Mouse (Mus musculus) thymus, postnatal 25 days (tissue): Measurements from ENCODE around the gene Hbp1.

ENCODE experiments used
- DNase-seq: peaks from one replicate; pipeline ENCODE4 v3.0.0; 2022

The Hbp1 gene

DNA sequence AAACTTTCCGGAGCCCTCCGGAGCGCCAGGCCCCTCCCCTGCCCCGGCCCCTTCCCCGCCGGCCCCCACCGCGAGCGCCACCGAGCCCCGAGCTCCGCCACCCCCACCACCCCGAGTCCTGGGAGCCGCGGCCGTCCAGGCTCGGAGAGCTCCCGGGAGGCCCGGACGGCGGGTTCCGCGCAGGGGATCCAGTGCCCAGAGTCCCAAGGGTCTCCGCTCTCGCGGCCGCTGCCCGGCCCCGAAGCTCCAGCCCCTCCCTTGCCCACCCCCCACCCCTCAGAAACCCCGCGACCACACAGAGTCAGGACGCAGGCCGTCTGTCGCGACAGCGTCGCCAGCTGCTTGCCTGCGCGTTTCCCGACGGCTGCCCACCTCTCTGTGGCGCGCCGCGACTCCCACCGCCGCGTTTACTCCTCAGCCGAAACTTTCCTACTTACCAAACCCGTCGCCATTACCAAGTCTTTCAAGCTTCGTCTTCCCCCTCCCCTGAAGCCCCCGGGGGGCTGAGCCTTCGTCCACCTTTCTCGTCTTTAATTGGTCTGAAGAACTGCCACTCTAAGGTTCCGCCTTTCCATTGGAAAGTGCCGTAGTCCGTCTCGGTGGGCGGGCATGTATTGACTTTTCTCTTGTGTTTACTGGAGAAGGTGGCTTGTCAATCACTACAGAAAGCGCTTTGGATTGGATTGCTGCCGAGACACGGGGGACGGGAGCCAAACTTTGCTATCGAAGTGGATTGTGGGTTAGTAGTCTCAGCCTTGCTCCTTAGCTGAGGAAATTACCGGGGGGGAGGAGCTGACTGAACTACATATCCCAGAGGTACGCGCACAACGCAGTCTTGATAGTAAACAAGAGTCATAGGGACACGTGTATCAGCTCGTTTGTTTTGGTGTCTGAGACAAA is at the start of gene Hbp1:
Hbp1 (minus strand) TSS at position 777 of the 900 bp plus-strand sequence.
- peak; percentile 97 for DNase-seq

- DNase-seq = no peak
These were observed 48.4 kb upstream of the Hbp1 start for GRCm38 (mm10) chr12:31998706-31999105.

GRCm38 (mm10) chr12:31997328-31997878 is 47.1 kb upstream of the Hbp1 start:
- DNase-seq = no peak

DNA sequence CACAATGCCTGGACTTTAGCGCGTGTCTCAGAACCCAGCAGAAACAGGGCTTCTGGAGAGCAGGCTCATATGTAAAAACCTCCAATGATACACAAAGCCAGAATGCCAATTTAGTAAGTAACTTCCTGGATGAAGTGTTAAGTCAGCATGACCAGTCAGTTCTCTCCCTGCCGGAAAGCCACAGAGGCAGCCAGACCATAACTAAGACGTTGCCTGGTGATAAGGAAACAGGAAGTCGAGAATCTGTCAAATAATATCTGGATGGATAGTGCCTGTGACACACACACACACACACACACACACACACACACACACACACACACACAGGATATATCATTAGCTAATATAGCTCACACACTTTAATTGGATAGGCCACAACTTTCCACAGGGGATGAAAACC is 46.5 kb upstream of the Hbp1 start:
- DNase-seq = no peak

- DNase-seq = no peak
These were observed 40.2 kb upstream of the Hbp1 start for GRCm38 (mm10) chr12:31990575-31990974.

- no peak for DNase-seq
These were observed 39.4 kb upstream of the Hbp1 start for GRCm38 (mm10) chr12:31989726-31990125.

DNA sequence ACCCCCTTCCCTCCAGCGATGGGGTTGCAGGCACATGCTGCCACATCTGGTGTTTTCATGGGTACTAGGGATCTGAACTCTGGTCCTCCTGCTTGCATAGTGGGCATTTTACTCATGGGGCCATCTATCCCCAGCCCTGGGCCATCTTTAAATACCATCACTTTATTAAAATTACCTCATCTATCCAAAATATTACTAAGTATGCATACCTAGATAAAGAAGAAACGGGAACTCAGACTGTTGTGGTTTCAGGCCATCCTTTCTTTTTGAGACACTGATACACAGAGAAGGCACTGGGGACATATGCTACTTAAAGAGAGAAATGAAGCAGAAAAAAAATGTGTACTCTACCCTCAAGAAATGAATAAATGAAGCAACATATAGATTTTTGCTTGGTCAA is 36.1 kb upstream of the Hbp1 start:
- no peak for DNase-seq

- DNase-seq = no peak
These were observed 35.4 kb upstream of the Hbp1 start for GRCm38 (mm10) chr12:31985738-31986137.

DNA sequence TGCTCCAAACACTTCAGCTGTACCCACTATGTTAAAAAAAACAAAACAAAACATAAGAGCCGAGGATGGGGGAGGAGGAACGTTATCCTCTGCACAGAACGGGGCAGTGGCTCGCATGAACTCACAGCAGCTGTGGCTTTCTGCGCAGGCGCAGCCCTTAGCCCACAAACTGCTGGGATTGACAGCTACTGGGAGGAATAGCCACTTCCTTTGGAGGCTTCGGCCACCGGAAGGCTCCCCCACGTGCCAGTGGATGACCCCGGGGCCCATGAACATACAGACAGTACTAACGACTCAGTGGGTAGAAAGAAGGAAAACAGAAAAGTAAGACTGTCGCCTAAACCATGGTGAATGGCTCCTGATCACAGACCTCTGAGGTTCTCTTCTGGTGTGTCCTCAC is 34.3 kb upstream of the Hbp1 start:
- no peak for DNase-seq

- no peak for DNase-seq
These were observed 33.9 kb upstream of the Hbp1 start for GRCm38 (mm10) chr12:31984206-31984605.

- DNase-seq = no peak
These were observed 33.4 kb upstream of the Hbp1 start for GRCm38 (mm10) chr12:31983769-31984168.

GRCm38 (mm10) chr12:31983238-31983637 is 32.9 kb upstream of the Hbp1 start:
- DNase-seq = no peak

DNA sequence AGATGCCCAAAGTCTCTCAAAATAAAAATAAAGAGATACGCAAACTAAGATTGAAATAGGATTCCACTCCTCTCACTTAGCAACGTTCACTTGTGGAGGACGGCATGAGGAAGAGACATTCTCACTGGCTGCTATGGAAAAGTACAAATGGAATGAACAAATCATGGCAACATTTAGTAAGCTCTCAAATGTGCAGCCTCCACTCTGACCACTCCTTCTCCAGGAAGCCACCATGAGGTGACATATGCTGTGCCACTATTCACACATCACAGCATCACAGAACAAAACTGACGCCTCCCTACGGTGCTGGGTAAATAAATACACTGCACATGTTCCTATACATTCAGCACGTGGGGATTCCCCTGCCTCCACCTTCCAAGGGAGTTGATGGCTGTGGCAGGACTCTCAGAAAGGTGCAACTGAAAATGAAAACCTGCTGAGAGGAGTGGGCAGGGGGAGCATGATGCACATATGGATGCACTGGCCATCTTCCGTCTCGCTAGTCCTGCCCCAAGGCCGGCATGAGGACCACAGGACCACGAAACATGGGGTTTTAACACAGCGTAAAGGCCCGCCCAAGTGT is 27.4 kb upstream of the Hbp1 start:
- no peak for DNase-seq

- peak; percentile 67 for DNase-seq
These were observed 26.2 kb upstream of the Hbp1 start for GRCm38 (mm10) chr12:31976544-31976943.

DNA sequence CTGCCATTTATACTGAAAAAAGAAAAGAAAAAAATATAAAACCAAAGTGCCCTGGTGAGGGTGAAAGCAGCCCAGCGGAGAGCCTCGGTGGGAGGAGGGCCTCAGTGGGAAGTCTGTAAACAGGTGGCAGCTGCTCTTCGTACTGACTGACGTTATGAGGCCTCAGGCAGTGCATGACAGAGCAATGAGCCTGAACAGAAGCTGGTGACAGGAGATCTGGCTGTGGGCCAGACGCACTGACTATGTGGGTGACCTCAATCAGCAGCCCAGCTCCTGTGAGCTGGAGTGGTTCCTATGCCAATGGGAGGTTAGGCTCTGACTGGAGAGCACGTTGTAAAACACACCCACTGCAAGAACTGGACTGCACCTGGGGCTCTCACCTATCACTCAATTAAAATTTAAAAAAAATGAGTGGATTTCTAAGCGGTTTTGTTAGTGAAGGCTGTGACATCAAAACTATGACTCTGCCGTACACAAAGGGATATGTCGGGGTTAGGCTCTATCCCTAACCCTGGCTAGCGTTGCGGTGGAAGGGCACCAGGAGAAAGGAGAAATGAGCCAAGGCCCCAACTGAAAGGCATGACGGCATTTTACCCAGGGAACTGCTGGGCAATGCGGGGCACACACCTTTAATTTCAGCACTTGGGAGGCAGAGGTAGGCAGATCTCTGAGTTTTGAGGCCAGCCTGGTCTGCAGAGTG is 23.3 kb upstream of the Hbp1 start:
- peak; percentile 70 for DNase-seq

DNA sequence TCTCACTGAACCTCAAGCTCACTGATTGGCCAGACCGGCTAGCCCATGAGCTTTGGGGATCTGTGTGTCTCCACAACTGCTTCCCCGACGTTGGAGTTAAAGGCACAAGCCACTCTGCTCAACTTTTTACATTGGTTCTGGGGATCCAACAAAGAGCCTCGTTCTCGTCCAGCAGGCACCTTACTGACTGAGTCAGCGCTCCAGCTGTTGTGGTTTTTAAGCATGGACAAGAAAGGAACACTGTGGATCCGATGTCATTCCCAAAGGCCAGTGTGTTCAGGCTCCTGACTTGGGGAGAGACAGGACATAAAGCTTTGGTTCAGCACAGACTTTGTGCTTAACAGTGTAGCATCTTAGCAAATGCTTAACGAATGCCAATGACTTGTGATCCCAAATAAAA is 21.2 kb upstream of the Hbp1 start:
- DNase-seq = no peak

DNA sequence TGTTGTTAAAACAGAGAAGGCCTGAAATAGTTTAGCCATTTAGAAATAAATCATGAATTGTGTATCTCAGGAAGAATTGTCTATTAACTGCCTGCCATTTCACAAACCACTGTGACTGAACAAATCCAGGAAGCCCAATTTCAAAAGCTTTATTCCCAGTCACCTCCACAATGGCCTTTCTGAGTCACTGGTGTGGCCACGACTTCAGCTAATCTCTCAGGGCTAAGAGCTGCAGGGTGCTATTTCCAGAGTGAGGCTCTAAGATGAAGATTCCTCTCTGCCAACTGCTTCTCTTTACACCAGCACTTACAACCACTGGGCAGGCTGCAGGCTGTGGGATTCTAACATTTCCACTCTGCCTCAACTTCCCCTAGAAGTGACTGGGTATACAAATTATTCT is 18.8 kb upstream of the Hbp1 start:
- DNase-seq = no peak

- peak; percentile 49 for DNase-seq
These were observed 17.2 kb upstream of the Hbp1 start for GRCm38 (mm10) chr12:31967536-31967935.

GRCm38 (mm10) chr12:31966405-31966804 is 16.1 kb upstream of the Hbp1 start:
- DNase-seq = no peak

DNA sequence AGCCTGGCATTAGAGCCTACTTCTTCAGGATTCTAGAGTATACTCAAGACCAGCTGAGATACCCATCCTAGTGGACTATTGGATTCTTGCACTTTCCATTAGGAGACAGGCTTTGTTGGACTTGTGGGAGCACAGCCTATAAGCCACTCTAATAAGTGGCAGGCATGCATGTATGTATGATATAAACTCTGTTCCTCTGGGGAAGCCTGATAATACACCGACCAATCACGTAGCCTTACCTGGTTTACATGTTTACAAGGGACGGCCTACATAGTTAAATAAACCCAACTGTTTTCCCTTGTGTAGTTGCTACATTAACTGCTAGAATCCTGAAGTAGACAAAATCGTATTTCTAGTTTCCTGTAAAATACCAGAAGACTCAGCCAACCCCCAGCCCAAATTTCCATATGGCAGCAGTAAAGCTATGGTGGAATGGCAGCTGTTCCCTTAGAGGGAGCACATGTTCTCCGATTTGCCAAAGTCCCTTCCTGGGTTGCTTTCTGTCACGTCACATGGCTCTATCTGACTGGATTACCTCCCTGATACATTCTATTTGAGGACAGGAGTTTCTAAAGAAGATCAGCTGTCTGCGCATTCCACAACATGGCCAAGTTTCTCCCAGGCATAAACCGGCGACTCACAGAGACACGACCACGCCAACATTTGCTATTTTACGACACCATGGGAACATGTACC is 15.3 kb upstream of the Hbp1 start:
- no peak for DNase-seq

DNA sequence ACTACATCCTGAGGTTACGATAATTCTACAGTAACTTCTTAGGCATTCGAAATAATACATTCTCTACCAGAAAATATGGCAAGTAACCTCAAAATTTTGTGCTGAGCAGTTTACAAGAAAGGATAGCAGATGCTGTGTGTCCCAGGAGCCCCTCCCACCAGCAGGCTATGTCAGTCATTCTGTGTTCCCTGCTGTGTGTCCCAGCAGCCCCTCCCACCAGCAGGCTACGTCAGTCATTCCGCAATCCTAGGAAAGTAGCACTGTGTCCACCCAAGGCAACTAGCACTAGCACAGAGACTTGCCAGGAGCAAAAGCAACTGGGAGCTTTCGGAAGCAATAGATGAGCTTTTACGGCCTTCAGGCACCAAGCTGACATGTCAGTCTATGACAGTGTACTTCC is 13.7 kb upstream of the Hbp1 start:
- no peak for DNase-seq

GRCm38 (mm10) chr12:31955843-31956242 is 5.5 kb upstream of the Hbp1 start:
- DNase-seq = no peak

GRCm38 (mm10) chr12:31950659-31951031 is 310 bp upstream of the Hbp1 start:
- DNase-seq = no peak
